Mouse (Mus musculus): Measurements from ENCODE around the gene Tbc1d24.
"Not testable (repeated sequence)": the region's sequence is repeated elsewhere in the genome, so short reads cannot be mapped to it uniquely, and the experiment has no call there.

Tbc1d24 gene

GRCm38 (mm10) chr17:24149421-24149820 lies 55.9 kb downstream of the Tbc1d24 start:
- no peak for DNase-seq (ENCODE audit: low spot score)

- DNase-seq (ENCODE audit: low spot score) = no peak
Observed at GRCm38 (mm10) chr17:24142897-24143296, 62.5 kb downstream of the Tbc1d24 start.

- DNase-seq (ENCODE audit: low spot score) = peak; percentile 96
Observed at GRCm38 (mm10) chr17:24141425-24141920, 63.9 kb downstream of the Tbc1d24 start.

- DNase-seq (ENCODE audit: low spot score) = peak; percentile 45
Observed at GRCm38 (mm10) chr17:24140845-24141424, 64.4 kb downstream of the Tbc1d24 start.

GRCm38 (mm10) chr17:24139968-24140367 lies 65.4 kb downstream of the Tbc1d24 start:
- no peak for DNase-seq (ENCODE audit: low spot score)

GRCm38 (mm10) chr17:24139256-24139655 lies 66.1 kb downstream of the Tbc1d24 start:
- DNase-seq (ENCODE audit: low spot score) = no peak

GRCm38 (mm10) chr17:24137226-24137880 lies 68.0 kb downstream of the Tbc1d24 start:
- DNase-seq (ENCODE audit: low spot score) = no peak

- DNase-seq (ENCODE audit: low spot score) = no peak
Observed at GRCm38 (mm10) chr17:24134062-24134461, 71.3 kb downstream of the Tbc1d24 start.

GRCm38 (mm10) chr17:24132919-24133318 lies 72.4 kb downstream of the Tbc1d24 start:
- not testable (repeated sequence) for DNase-seq (ENCODE audit: low spot score)

GRCm38 (mm10) chr17:24131570-24131969 lies 73.8 kb downstream of the Tbc1d24 start:
- no peak for DNase-seq (ENCODE audit: low spot score)

GRCm38 (mm10) chr17:24129246-24129645 lies 76.1 kb downstream of the Tbc1d24 start:
- not testable (repeated sequence) for DNase-seq (ENCODE audit: low spot score)

GRCm38 (mm10) chr17:24127592-24127991 lies 77.8 kb downstream of the Tbc1d24 start:
- DNase-seq (ENCODE audit: low spot score) = no peak

- no peak for DNase-seq (ENCODE audit: low spot score)
Observed at GRCm38 (mm10) chr17:24126801-24127200, 78.6 kb downstream of the Tbc1d24 start.
